Mouse (Mus musculus) lung, embryonic 14.5 days (tissue): ENCODE results near the gene Psmc3. TPM values are rescaled to one million over a fixed set of nuclear protein-coding genes. Genes with fewer than 3 reads are reported as not detected.

Experiments used
- ATAC-seq: fragments of 200-750 bp; cut with Nextera tagmentation; 2 replicates; pipeline ENCODE4 v1.8.0; 2017; ENCODE audit warnings: mild to moderate bottlenecking, moderate TSS enrichment, moderate library complexity; ENCODE audit not compliant: insufficient read depth
- DNase-seq: peaks from one replicate; pipeline ENCODE4 v3.0.0-alpha.2; 2015
- H3K27ac ChIP-seq: fragments of 300-500 bp; sonication (generic); 2 replicates; pipeline ENCODE4 v1.5.1; 2014; ENCODE audit warnings: low read depth, mild to moderate bottlenecking, moderate library complexity
- H3K27me3 ChIP-seq: fragments of 300-500 bp; sonication (generic); 2 replicates; pipeline ENCODE4 v1.6.1; 2014; ENCODE audit warnings: low read length, control low read depth; ENCODE audit not compliant: insufficient read depth
- H3K36me3 ChIP-seq: fragments of 300-500 bp; sonication (generic); 2 replicates; pipeline ENCODE4 v1.6.1; 2014; ENCODE audit warnings: control low read depth; ENCODE audit not compliant: insufficient read depth
- H3K4me1 ChIP-seq: fragments of 300-500 bp; sonication (generic); 2 replicates; pipeline ENCODE4 v1.6.1; 2014; ENCODE audit warnings: antibody characterized with exemption, control low read depth; ENCODE audit not compliant: insufficient read depth
- H3K4me2 ChIP-seq: fragments of 300-500 bp; sonication (generic); 2 replicates; pipeline ENCODE4 v1.6.1; 2014; ENCODE audit warnings: mild to moderate bottlenecking
- H3K4me3 ChIP-seq: fragments of 300-500 bp; sonication (generic); 2 replicates; pipeline ENCODE4 v1.5.1; 2014; ENCODE audit warnings: low read depth, low read length
- H3K9ac ChIP-seq: fragments of 300-500 bp; sonication (generic); 2 replicates; pipeline ENCODE4 v1.6.1; 2014
- H3K9me3 ChIP-seq: fragments of 300-500 bp; sonication (generic); 2 replicates; pipeline ENCODE4 v1.6.1; 2016; ENCODE audit warnings: low read depth, low read length, control low read depth
- CTCF ChIP-seq: IDR thresholded peaks from 2 replicates; pipeline ENCODE4 v1.5.1; 2016; ENCODE audit warnings: antibody characterized with exemption, low read depth
- WGBS: fragments of 180-500 bp; shearing (Covaris S2); extraction: QIAGEN DNeasy Blood & Tissue Kit; methylation state at CpG from one replicate; pipeline ENCODE4 v1.1.7; 2014; 5-methylcytosine and 5-hydroxymethylcytosine counted together
- polyA plus RNA-seq: library from polyadenylated mRNA; unstranded; fragments of >200 nt; fragmentation: Nextera tagmentation; extraction: Ambion mirVana; gene quantifications from 2 replicates; pipeline ENCODE4 v1.2.1, GENCODE M21; 2014

Psmc3 gene
- polyA plus RNA-seq, 1 experiment from 2014 or later: 322 TPM

DNA sequence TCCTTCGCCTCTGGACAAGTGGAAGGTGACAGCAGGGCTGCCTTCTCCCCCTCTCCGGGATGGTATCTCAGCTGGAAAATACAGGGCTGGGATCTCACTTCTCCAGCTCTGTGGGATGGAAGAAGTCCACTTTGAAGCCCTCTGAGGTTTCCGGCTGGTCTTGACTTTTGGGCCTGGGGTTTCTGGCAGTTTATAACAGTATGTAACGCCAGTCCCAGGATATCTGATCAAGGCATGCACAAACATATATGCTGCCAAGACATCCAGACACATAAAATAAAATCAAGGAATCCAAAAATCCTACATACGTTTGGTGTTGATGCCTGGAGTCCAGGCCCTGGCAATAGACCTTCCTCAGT, 25.2 kb downstream of the Psmc3 start:
- DNase-seq (no peak), ATAC-seq (no peak)
- no peaks in the 10 kb centered on the region for H3K27me3 ChIP-seq
- no peaks in the 10 kb centered on the region for H3K36me3 ChIP-seq
- H3K9ac ChIP-seq: peak overlapping the region; percentile 69
- peak overlapping the region; percentile 51 for H3K4me3 ChIP-seq
- no peak overlapping the region for H3K27ac ChIP-seq
- 22% methylated on average over 5 of the region's 5 CpGs for WGBS
- no peaks in the 10 kb centered on the region for H3K4me1 ChIP-seq
- H3K4me2 ChIP-seq: peak overlapping the region; percentile 91
- no peaks in the 10 kb centered on the region for H3K9me3 ChIP-seq
- no peak for TF ChIP-seq CTCF

DNA sequence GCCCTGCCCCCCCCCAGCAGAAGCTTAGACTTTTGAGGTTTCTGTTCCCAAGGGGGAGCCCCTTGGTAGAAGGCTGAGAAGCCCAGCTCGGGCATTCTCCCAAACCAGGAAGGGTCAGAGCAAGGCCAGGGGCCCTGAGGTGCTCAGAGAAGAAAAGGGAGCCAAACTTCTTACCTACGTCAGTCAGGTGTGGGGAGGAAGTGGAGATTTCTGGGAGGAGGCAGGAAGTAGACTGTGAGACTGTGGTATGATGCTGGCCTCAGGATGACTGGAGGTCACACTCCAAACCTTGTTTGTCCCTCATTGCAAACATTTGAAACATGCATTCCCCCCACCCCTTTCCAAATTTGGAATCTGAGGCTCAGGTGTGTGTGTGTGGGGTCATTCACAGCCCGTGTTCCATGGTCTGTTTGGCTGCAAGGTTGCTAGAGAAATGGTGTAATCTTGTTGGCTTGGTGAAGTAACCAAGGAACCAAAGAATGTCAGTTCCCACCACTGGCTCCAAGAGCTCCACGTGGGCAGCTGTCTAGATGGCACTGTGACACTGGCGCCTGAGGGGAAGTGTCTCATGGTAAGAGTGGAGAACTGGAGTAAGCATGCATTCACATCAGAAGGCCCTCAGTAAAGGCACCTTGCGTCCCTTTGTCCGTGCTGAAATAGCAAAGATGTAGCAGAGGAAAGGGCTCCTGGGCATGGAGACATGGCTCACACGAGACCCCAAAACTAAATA, 27.1 kb downstream of the Psmc3 start:
- no peak for TF ChIP-seq CTCF
- H3K9me3 ChIP-seq: no peaks in the 10 kb centered on the region

DNA sequence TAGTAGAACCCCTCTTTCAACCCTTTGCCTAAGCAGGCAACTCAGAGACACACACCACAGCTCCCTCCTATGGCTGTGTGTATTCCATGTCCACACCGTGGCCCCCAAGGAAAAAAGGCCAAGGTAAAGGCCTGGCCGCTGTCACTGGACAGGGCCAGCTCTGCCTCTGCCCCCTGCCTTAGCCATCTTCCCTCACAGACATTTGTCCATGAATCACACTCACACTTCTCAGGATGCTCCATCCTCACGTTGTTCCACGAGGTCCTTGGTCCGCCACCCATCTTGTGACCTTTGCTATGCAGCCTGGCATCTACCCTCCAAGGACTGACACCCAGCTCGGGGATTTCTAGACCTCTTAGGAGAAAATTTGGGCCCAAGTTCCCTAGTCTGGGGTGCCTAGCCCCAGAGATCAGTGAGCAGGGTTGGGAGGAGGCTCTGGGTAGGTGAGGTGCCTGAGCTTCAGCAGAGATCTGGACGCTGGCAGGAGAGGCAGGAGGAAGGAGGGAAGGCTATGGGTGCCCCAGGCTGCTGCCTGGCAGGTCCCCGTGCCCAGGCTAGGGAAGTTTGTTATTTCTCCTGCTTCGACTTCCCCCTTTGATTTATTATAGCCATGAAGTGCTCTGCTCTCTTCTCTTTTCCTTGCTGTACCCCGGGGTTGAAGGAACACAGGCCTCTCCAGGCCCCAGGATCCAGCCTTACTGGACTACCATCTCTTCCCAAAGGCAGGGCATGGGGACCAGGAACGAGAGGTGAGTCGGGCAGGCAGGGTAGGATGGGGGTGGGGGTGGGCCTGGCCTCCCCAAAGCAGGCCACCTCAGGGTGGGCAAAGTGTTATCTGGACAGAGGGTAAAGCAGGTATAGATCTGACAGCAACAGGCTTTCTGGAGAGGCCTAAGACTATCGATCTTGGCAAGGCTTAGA, 28.2 kb downstream of the Psmc3 start, which contains the start of gene Spi1:
Spi1 (plus strand) TSS at position 616 of the 921 bp plus-strand sequence.
- no peak within 1 kb of the TSS for H3K4me3 ChIP-seq
- H3K4me2 ChIP-seq: no peak within 1 kb of the TSS
- peak within 1 kb of the TSS; percentile 24; the same call in 1 of the 2 replicates for H3K27ac ChIP-seq
- H3K27me3 ChIP-seq: no peaks in the 10 kb centered on the region
- H3K9me3 ChIP-seq: no peaks in the 10 kb centered on the region
- H3K9ac ChIP-seq: no peak within 1 kb of the TSS
- TF ChIP-seq CTCF: no peak
- DNase-seq (no peak), ATAC-seq (no peak)
- WGBS: 76% methylated on average over 13 of the region's 13 CpGs
- no peaks in the 10 kb centered on the region for H3K4me1 ChIP-seq
- H3K36me3 ChIP-seq: no peaks in the 10 kb centered on the region

More for the DNA sequence above, 27.1 kb downstream of the Psmc3 start:
- H3K27ac ChIP-seq: no peak overlapping the region
- no peaks in the 10 kb centered on the region for H3K27me3 ChIP-seq
- 72% methylated on average over 8 of the region's 8 CpGs for WGBS
- no peak overlapping the region for H3K4me3 ChIP-seq
- H3K9ac ChIP-seq: no peak overlapping the region
- DNase-seq (no peak), ATAC-seq (no peak)
- no peak overlapping the region for H3K4me2 ChIP-seq
- no peaks in the 10 kb centered on the region for H3K36me3 ChIP-seq
- H3K4me1 ChIP-seq: no peaks in the 10 kb centered on the region

DNA sequence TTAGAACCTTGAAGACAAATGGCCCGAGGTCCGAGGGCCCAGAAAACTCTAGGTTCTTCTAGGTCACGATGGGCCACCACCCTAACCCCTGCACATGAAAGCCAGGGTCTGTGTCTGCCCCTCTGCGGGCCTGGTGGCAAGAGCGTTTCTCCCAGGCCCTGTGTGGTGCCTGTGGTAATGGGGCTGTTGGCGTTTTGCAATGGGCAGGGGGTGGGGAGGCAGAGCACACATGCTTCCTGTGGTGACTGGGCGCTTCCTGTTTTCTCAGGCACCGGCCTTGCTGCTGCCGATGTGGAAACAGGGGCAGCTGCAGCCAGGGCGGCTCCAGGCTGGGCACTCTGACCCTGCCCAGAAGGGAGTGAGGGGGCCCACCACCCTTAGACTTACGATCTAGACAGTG, 29.0 kb downstream of the Psmc3 start:
- Histone ChIP-seq H3K27me3 (no peaks in the 10 kb centered on the region), H3K9me3 (no peaks in the 10 kb centered on the region), H3K4me3 (no peak overlapping the region), H3K4me1 (no peaks in the 10 kb centered on the region), H3K36me3 (no peaks in the 10 kb centered on the region), H3K27ac (peak overlapping the region; percentile 24; the same call in 1 of the 2 replicates), H3K4me2 (no peak overlapping the region), H3K9ac (no peak overlapping the region)
- ATAC-seq (no peak), DNase-seq (peak; percentile 47)
- TF ChIP-seq CTCF: no peak
- WGBS: 62% methylated on average over 11 of the region's 11 CpGs

DNA sequence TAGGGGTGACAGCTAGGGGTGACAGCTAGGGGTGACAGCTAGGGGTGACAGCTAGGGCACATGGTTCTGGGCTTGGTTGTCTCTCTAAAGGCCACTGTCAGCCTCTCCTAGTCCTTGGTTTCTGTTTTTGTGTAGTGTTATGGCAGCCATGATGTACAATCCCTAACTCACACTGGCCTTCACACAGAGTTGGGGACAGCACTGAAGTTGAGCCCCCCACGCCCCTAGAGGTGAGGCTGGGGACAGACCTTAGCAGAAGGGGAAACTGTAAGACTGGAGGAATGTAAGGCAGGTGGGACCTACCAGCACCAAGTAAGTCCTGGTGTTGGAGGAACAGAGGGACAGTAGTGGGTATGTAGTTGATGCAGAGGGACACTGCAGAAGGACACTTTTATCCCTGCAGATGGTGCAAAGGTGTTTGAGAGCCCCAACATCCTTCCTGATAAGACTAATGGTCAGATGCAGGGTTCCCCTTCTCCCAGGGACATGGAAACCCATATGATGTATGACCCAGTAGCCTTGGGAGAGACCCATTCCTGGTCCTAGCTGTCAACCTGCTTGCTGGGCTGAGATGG, 29.6 kb downstream of the Psmc3 start:
- H3K9ac ChIP-seq: no peak overlapping the region
- 56% methylated on average over 1 of the region's 1 CpGs for WGBS
- H3K27ac ChIP-seq: no peak overlapping the region
- no peaks in the 10 kb centered on the region for H3K36me3 ChIP-seq
- no peak overlapping the region for H3K4me3 ChIP-seq
- H3K4me1 ChIP-seq: no peaks in the 10 kb centered on the region
- peak; percentile 17; the same call in 1 of the 2 replicates for TF ChIP-seq CTCF
- no peak overlapping the region for H3K4me2 ChIP-seq
- no peaks in the 10 kb centered on the region for H3K9me3 ChIP-seq
- DNase-seq (no peak), ATAC-seq (no peak)
- H3K27me3 ChIP-seq: no peaks in the 10 kb centered on the region

DNA sequence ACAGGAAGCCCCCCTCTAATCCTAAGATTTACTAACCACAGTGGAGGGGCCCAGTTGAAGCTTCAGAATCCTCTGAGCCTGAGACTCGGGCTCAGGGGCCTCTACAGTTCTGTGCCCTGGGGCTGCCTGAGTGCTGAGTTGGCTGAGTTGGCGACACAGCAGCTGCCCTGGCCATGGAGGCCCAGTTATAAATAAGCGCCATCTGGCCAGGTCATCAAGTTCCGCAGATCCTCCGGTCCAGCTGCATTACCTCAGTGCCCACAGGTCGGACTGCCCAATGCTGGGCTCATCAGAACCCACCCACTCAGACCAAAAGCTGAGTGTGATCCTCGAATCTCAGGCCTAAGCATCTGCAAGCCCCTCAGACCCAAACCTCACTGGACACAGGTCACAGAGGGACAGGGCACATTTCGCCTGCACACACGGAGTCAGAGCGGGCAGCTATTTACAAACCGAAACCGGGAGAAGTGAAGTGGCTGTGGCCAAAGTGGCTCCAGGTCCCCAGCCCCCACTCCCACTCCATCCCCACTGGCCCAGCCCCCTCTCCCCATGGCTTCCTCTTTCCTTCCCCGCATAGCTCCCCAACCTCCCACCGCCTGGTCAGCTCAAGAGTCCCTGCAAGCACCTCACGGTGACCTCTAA, 30.5 kb downstream of the Psmc3 start:
- Histone ChIP-seq H3K9ac (no peak overlapping the region), H3K4me3 (no peak overlapping the region), H3K9me3 (no peaks in the 10 kb centered on the region), H3K27me3 (no peaks in the 10 kb centered on the region), H3K27ac (no peak overlapping the region), H3K36me3 (no peaks in the 10 kb centered on the region), H3K4me2 (no peak overlapping the region), H3K4me1 (no peaks in the 10 kb centered on the region)
- TF ChIP-seq CTCF: no peak
- ATAC-seq (no peak), DNase-seq (no peak)
- WGBS: 77% methylated on average over 15 of the region's 15 CpGs
